Mouse (Mus musculus): ENCODE measurements at regions not wholly inside any gene's neighbourhood (a gene's known extent, or its start where the extent isn't known, plus 50 kb on each side); places are given as distances from the start of the nearest gene placed in this dataset.
"Not testable (repeated sequence)": the region's sequence is repeated elsewhere in the genome, so short reads cannot be mapped to it uniquely, and the experiment has no call there.

GRCm38 (mm10) chr12:9655794-9656193, 85.9 kb downstream of the Osr1 start:
- no peak for DNase-seq

- no peak for DNase-seq
Observed at GRCm38 (mm10) chr12:9656324-9656723, 86.4 kb downstream of the Osr1 start.

GRCm38 (mm10) chr12:9657199-9657766, 87.4 kb downstream of the Osr1 start:
- DNase-seq, result no peak

GRCm38 (mm10) chr12:9657793-9658192, 87.9 kb downstream of the Osr1 start:
- DNase-seq, result no peak

GRCm38 (mm10) chr12:9660299-9660698, 90.4 kb downstream of the Osr1 start:
- no peak for DNase-seq

- no peak for DNase-seq
Observed at GRCm38 (mm10) chr12:9688776-9689175, 118.9 kb downstream of the Osr1 start.

- peak; percentile 51 for DNase-seq
Observed at GRCm38 (mm10) chr12:9689541-9689940, 119.6 kb downstream of the Osr1 start.

- no peak for DNase-seq
Observed at GRCm38 (mm10) chr12:9732921-9733320, 163.0 kb downstream of the Osr1 start.

- DNase-seq, result no peak
Observed at GRCm38 (mm10) chr12:9744709-9745395, 174.9 kb downstream of the Osr1 start.

- DNase-seq, result no peak
Observed at GRCm38 (mm10) chr12:9751261-9752078, 181.6 kb downstream of the Osr1 start.

- DNase-seq, result no peak
Observed at GRCm38 (mm10) chr12:9752079-9752450, 182.1 kb downstream of the Osr1 start.

- no peak for DNase-seq
Observed at GRCm38 (mm10) chr12:9756411-9756810, 186.5 kb downstream of the Osr1 start.

- no peak for DNase-seq
Observed at GRCm38 (mm10) chr12:9760818-9761217, 190.9 kb downstream of the Osr1 start.

- DNase-seq, result not testable (repeated sequence)
Observed at GRCm38 (mm10) chr12:9762291-9762811, 192.4 kb downstream of the Osr1 start.

GRCm38 (mm10) chr12:9762842-9763241, 192.9 kb downstream of the Osr1 start:
- no peak for DNase-seq

- DNase-seq, result no peak
Observed at GRCm38 (mm10) chr12:9770908-9771307, 201.0 kb downstream of the Osr1 start.

- no peak for DNase-seq
Observed at GRCm38 (mm10) chr12:9772875-9773274, 203.0 kb downstream of the Osr1 start.

GRCm38 (mm10) chr12:9802284-9802683, 232.4 kb downstream of the Osr1 start:
- no peak for DNase-seq

- no peak for DNase-seq
Observed at GRCm38 (mm10) chr12:9807406-9807805, 237.5 kb downstream of the Osr1 start.

GRCm38 (mm10) chr12:9833273-9833672, 263.4 kb downstream of the Osr1 start:
- DNase-seq, result no peak

GRCm38 (mm10) chr12:9839198-9839845, 269.4 kb downstream of the Osr1 start:
- DNase-seq, result no peak

- no peak for DNase-seq
Observed at GRCm38 (mm10) chr12:9839949-9840348, 270.0 kb downstream of the Osr1 start.

GRCm38 (mm10) chr12:9847034-9847433, 277.1 kb downstream of the Osr1 start:
- no peak for DNase-seq

All from right cerebral cortex, adult 18-20 months (tissue).